Mouse (Mus musculus) MEL (cell line): ENCODE data around the gene Chid1. TPM values are rescaled to one million over a fixed set of nuclear protein-coding genes. Genes with fewer than 3 reads are reported as not detected.

Experiments used
- DNase-seq: peaks from one replicate; pipeline ENCODE4 v3.0.0; 2011; ENCODE audit warnings: low read depth, low spot score
- H3K27ac ChIP-seq: 2 replicates; pipeline ENCODE4 v1.5.1; 2012; ENCODE audit warnings: low read depth, mild to moderate bottlenecking, control low read depth, low read length, moderate library complexity; ENCODE audit not compliant: control insufficient read depth
- H3K27me3 ChIP-seq, 2 experiments: fragments of 150-350 bp in 1 of 2; sonication (generic) in 1 of 2; 2 replicates each; pipeline ENCODE4 v1.6.1; 2012; ENCODE audit warnings: low read length in 2 of 2, mild to moderate bottlenecking in 2 of 2, improper control_type of control experiment in 1 of 2, moderate library complexity in 1 of 2; ENCODE audit not compliant: insufficient read depth in 2 of 2, control insufficient read depth in 1 of 2
- H3K36me3 ChIP-seq, 2 experiments: 2 replicates each; pipeline ENCODE4 v1.6.1; 2012 to 2014; ENCODE audit warnings: low read length in 2 of 2, improper control_type of control experiment in 1 of 2, inconsistent platforms in 1 of 2, mild to moderate bottlenecking in 1 of 2; ENCODE audit not compliant: insufficient read depth in 2 of 2, control insufficient read depth in 1 of 2
- H3K4me1 ChIP-seq, 2 experiments: fragments of 150-350 bp in 1 of 2; sonication (generic) in 1 of 2; 2 replicates each; pipeline ENCODE4 v1.6.1; 2012; ENCODE audit warnings: low read length in 2 of 2, improper control_type of control experiment in 1 of 2, mild to moderate bottlenecking in 1 of 2; ENCODE audit not compliant: insufficient read depth in 2 of 2, control insufficient read depth in 1 of 2
- H3K4me3 ChIP-seq, 2 experiments: fragments of 150-350 bp in 1 of 2; sonication (generic) in 1 of 2; 2 replicates each; pipeline ENCODE4 v1.5.1; 2012; ENCODE audit warnings: low read depth in 2 of 2, low read length in 2 of 2, mild to moderate bottlenecking in 2 of 2, moderate library complexity in 2 of 2, control low read depth in 1 of 2, improper control_type of control experiment in 1 of 2; ENCODE audit not compliant: control insufficient read depth in 1 of 2, insufficient read depth in 1 of 2
- H3K79me2 ChIP-seq: 2 replicates; pipeline ENCODE4 v1.6.1; 2012; ENCODE audit warnings: mild to moderate bottlenecking, low read length, moderate library complexity; ENCODE audit not compliant: control insufficient read depth, poor library complexity, insufficient read depth
- H3K9ac ChIP-seq: 2 replicates; pipeline ENCODE4 v1.6.1; 2012; ENCODE audit warnings: low read depth, mild to moderate bottlenecking, control low read depth, low read length, moderate library complexity; ENCODE audit not compliant: control insufficient read depth, poor library complexity, severe bottlenecking
- H3K9me3 ChIP-seq: fragments of 150-350 bp; sonication (generic); replicated peaks from 2 replicates; pipeline ENCODE4 v1.6.1; 2012; ENCODE audit warnings: mild to moderate bottlenecking, low read length, improper control_type of control experiment, moderate library complexity; ENCODE audit not compliant: insufficient read depth
- CHD1 ChIP-seq: IDR thresholded peaks from 2 replicates; pipeline ENCODE4 v1.6.1; 2012; ENCODE audit warnings: low read depth, mild to moderate bottlenecking, inconsistent platforms, low read length, improper control_type of control experiment
- CTCF ChIP-seq, 3 experiments: IDR thresholded peaks in 2 of 3; conservative IDR thresholded peaks in 1 of 3; 2 replicates each; pipeline ENCODE4 v1.5.1; 2011 to 2012; ENCODE audit warnings: low read length in 3 of 3, low read depth in 2 of 3, mild to moderate bottlenecking in 2 of 3, improper control_type of control experiment in 1 of 3, inconsistent platforms in 1 of 3, mixed read lengths in 1 of 3, moderate library complexity in 1 of 3; ENCODE audit not compliant: control insufficient read depth in 1 of 3, insufficient read depth in 1 of 3, poor library complexity in 1 of 3, severe bottlenecking in 1 of 3
- E2F4 ChIP-seq: IDR thresholded peaks from 2 replicates; pipeline ENCODE4 v1.6.1; 2011; ENCODE audit warnings: low read depth, low read length, improper control_type of control experiment, borderline replicate concordance
- ELF1 ChIP-seq: IDR thresholded peaks from 2 replicates; pipeline ENCODE4 v1.6.1; 2014; ENCODE audit warnings: low read depth, mild to moderate bottlenecking, inconsistent platforms, low read length, improper control_type of control experiment, moderate library complexity
- EP300 ChIP-seq, 2 experiments: IDR thresholded peaks; 2 replicates each; pipeline ENCODE4 v1.6.1; 2011; ENCODE audit warnings: improper control_type of control experiment in 2 of 2, low read length in 2 of 2, low read depth in 1 of 2, mild to moderate bottlenecking in 1 of 2
- ETS1 ChIP-seq: IDR thresholded peaks from 2 replicates; pipeline ENCODE4 v1.6.1; 2012; ENCODE audit warnings: low read depth, mild to moderate bottlenecking, inconsistent platforms, low read length, improper control_type of control experiment, moderate library complexity
- GABPA ChIP-seq: IDR thresholded peaks from 2 replicates; pipeline ENCODE4 v1.6.1; 2012; ENCODE audit warnings: low read depth, mild to moderate bottlenecking, inconsistent platforms, low read length, improper control_type of control experiment, moderate library complexity
- HCFC1 ChIP-seq: IDR thresholded peaks from 2 replicates; pipeline ENCODE4 v1.6.1; 2012; ENCODE audit warnings: low read depth, mild to moderate bottlenecking, inconsistent platforms, low read length, improper control_type of control experiment, moderate library complexity
- MAFK ChIP-seq: IDR thresholded peaks from 2 replicates; pipeline ENCODE4 v1.6.1; 2011; ENCODE audit warnings: low read depth, mild to moderate bottlenecking, low read length, improper control_type of control experiment, borderline replicate concordance
- MAX ChIP-seq: IDR thresholded peaks from 2 replicates; pipeline ENCODE4 v1.6.1; 2011; ENCODE audit warnings: low read length, improper control_type of control experiment
- MEF2A ChIP-seq: IDR thresholded peaks from 2 replicates; pipeline ENCODE4 v1.6.1; 2014; ENCODE audit warnings: low read depth, mild to moderate bottlenecking, inconsistent platforms, low read length, improper control_type of control experiment; ENCODE audit not compliant: poor library complexity, insufficient replicate concordance, severe bottlenecking; ENCODE audit errors: extremely low read depth
- MXI1 ChIP-seq: IDR thresholded peaks from 2 replicates; pipeline ENCODE4 v1.6.1; 2011; ENCODE audit warnings: mild to moderate bottlenecking, low read depth, low read length, improper control_type of control experiment
- MYB ChIP-seq: IDR thresholded peaks from 2 replicates; pipeline ENCODE4 v1.6.1; 2011; ENCODE audit warnings: mild to moderate bottlenecking, low read depth, low read length, improper control_type of control experiment
- MYC ChIP-seq: IDR thresholded peaks from 2 replicates; pipeline ENCODE4 v1.6.1; 2011; ENCODE audit warnings: low read depth, mild to moderate bottlenecking, low read length, improper control_type of control experiment, moderate library complexity
- NELFE ChIP-seq: IDR thresholded peaks from 2 replicates; pipeline ENCODE4 v1.6.1; 2011; ENCODE audit warnings: low read depth, low read length, improper control_type of control experiment
- POLR2A ChIP-seq, 2 experiments: IDR thresholded peaks; 2 replicates each; pipeline ENCODE4 v1.6.1; 2011 to 2012; ENCODE audit warnings: low read length in 2 of 2, mild to moderate bottlenecking in 2 of 2, control low read depth in 1 of 2, improper control_type of control experiment in 1 of 2, low read depth in 1 of 2, moderate library complexity in 1 of 2; ENCODE audit not compliant: control insufficient read depth in 1 of 2, insufficient read depth in 1 of 2, poor library complexity in 1 of 2
- POLR2AphosphoS5 ChIP-seq: IDR thresholded peaks from 2 replicates; pipeline ENCODE4 v1.6.1; 2012; ENCODE audit warnings: low read depth, borderline replicate concordance, mild to moderate bottlenecking, inconsistent platforms, low read length, moderate library complexity, mixed read lengths
- RAD21 ChIP-seq: IDR thresholded peaks from 2 replicates; pipeline ENCODE4 v1.6.1; 2011; ENCODE audit warnings: mild to moderate bottlenecking, low read depth, low read length, improper control_type of control experiment
- SMC3 ChIP-seq: IDR thresholded peaks from 2 replicates; pipeline ENCODE4 v1.6.1; 2011; ENCODE audit warnings: low read depth, low read length, improper control_type of control experiment
- TAL1 ChIP-seq: IDR thresholded peaks from 2 replicates; pipeline ENCODE4 v1.6.1; 2012; ENCODE audit warnings: mild to moderate bottlenecking, inconsistent platforms, low read length, moderate library complexity, mixed read lengths
- UBTF ChIP-seq: IDR thresholded peaks from 2 replicates; pipeline ENCODE4 v1.6.1; 2012; ENCODE audit warnings: low read depth, mild to moderate bottlenecking, inconsistent platforms, low read length, improper control_type of control experiment, moderate library complexity, borderline replicate concordance; ENCODE audit not compliant: insufficient read depth
- USF1 ChIP-seq: IDR thresholded peaks from 2 replicates; pipeline ENCODE4 v1.6.1; 2014; ENCODE audit warnings: low read depth, mild to moderate bottlenecking, inconsistent platforms, low read length, improper control_type of control experiment, moderate library complexity
- ZKSCAN1 ChIP-seq: IDR thresholded peaks from 2 replicates; pipeline ENCODE4 v1.6.1; 2012; ENCODE audit warnings: low read depth, mild to moderate bottlenecking, inconsistent platforms, low read length, improper control_type of control experiment, moderate library complexity
- ZMIZ1 ChIP-seq: IDR thresholded peaks from 2 replicates; pipeline ENCODE4 v1.6.1; 2012; ENCODE audit warnings: low read depth, mild to moderate bottlenecking, inconsistent platforms, low read length, improper control_type of control experiment, moderate library complexity
- ZNF384 ChIP-seq: IDR thresholded peaks from 2 replicates; pipeline ENCODE4 v1.6.1; 2012; ENCODE audit warnings: low read depth, mild to moderate bottlenecking, inconsistent platforms, low read length, improper control_type of control experiment
- polyA plus RNA-seq, 2 experiments: library from polyadenylated mRNA; stranded (reverse) in 1 of 2; unstranded in 1 of 2; fragments of >175 nt in 1 of 2; fragments of >200 nt in 1 of 2; gene quantifications; 2 replicates each; pipeline versions ENCODE4 v1.2.1 to v1.2.4; 2012; ENCODE audit warnings: low replicate concordance in 2 of 2, low read depth in 1 of 2; ENCODE audit not compliant: insufficient read length in 2 of 2, insufficient read depth in 1 of 2, missing spikeins in 1 of 2
- total RNA-seq: library from RNA; depleted of rRNA; stranded (reverse); fragments of 300-350 nt; gene quantifications from 2 replicates; pipeline ENCODE4 v1.2.3, GENCODE M21; 2012

Gene Chid1
- total and polyA plus RNA-seq, 3 experiments = 36.1 to 46.7 TPM; not detected in 1

DNA sequence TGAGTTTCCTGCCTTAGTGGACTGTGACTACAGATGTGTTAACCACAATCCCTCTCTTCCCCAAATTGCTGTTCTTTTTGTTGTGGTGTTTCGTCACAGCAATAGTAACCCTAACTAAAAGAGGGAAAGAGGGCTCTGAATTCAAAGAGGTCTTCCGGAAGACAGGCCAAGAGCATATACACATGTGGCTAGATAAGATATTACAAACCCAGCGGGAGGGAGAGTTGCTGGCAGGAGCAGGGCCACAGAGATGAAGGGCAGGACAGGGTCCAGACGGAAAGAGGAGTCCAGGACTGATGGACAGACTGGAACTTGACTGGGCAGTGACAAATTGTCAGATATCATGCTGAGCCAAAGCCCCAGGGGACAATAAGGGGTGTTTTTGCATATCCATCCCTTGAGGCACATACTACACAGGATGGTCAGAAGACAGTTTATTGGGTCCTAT lies 18.7 kb upstream of the Chid1 start (continued):
- TF ChIP-seq UBTF (no peak), CTCF (IDR thresholded peaks at IDR 0.05 in 2 of 3, conservative IDR thresholded peaks at IDR 0.05 in 1 of 3; ENCODE audit: control insufficient read depth in 1 of 3, insufficient read depth in 1 of 3, low read depth in 2 of 3, low read length in 3 of 3, poor library complexity in 1 of 3, severe bottlenecking in 1 of 3) (no peak)

DNA sequence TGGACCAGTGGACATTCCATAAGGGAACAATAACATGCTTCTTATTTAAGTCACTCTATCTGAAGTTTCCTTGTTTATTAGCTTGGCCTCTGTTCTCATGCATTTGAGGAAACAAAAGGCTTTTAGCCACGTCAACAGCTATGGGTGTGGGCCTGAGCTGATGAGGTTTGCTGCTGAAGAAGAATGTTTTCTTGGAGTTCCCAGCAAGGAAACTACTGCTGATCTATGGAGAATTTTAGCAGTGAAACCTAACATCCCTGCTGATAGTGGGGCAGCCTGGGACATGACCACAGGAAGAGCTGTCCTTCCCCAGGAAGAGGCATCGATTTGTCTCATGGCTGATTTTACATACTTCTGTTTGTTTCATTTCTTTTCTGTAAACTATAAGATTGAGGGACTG lies 10.8 kb upstream of the Chid1 start:
- DNase-seq = no peak
- Histone ChIP-seq H3K27ac (no peak overlapping the region), H3K27me3 (no peaks in the 10 kb centered on the region), H3K9ac (no peak overlapping the region), H3K4me3 (no peak overlapping the region), H3K79me2 (no peaks in the 10 kb centered on the region), H3K9me3 (no peaks in the 10 kb centered on the region), H3K36me3 (no peaks in the 10 kb centered on the region), H3K4me1 (no peaks in the 10 kb centered on the region)
- TF ChIP-seq E2F4 (no peak), POLR2A (IDR thresholded peaks at IDR 0.05; ENCODE audit: control insufficient read depth in 1 of 2, insufficient read depth in 1 of 2, low read depth in 1 of 2, low read length in 2 of 2, poor library complexity in 1 of 2) (no peak), SMC3 (no peak), MAX (no peak), GABPA (no peak), ELF1 (no peak), ZNF384 (no peak), ETS1 (no peak), MEF2A (no peak), USF1 (no peak), ZMIZ1 (no peak), EP300 (IDR thresholded peaks at IDR 0.05; ENCODE audit: low read depth in 1 of 2, low read length in 2 of 2) (no peak), MAFK (no peak), POLR2AphosphoS5 (no peak), MYC (no peak), CTCF (IDR thresholded peaks at IDR 0.05 in 2 of 3, conservative IDR thresholded peaks at IDR 0.05 in 1 of 3; ENCODE audit: control insufficient read depth in 1 of 3, insufficient read depth in 1 of 3, low read depth in 2 of 3, low read length in 3 of 3, poor library complexity in 1 of 3, severe bottlenecking in 1 of 3) (no peak)

DNA sequence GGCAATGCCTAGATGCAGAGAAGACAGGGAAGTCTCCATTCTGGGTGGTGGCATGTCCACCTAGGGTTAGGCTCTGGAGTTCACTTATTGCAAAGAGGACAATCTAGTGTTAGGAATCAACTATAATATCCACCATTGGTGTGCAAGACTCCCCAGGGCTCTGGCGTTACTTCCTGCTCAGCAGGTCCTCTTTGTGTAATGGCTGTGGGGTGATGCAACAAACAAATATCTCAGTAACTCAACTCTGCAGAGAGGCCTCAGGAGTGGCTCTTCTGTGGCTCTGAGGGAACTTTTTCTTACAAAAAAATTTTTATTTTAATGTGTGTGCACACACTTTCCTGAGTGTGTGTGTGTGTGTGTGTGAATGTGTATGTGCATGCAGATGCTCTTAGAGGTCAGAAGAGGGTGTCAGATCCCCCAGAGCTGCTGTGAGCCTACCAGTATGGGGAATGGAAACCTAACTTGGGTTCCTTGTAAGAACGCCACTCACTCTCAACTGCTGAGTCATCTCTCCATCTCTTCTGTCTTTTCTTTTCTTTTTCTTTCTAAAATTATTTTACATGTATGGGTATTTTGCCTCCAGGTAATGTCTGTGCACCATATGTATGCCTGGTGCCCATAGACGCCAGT lies 9.9 kb upstream of the Chid1 start:
- Histone ChIP-seq H3K4me1 (no peaks in the 10 kb centered on the region), H3K9ac (no peak overlapping the region), H3K79me2 (no peaks in the 10 kb centered on the region), H3K4me3 (no peak overlapping the region), H3K27ac (no peak overlapping the region), H3K9me3 (no peaks in the 10 kb centered on the region), H3K36me3 (no peaks in the 10 kb centered on the region), H3K27me3 (no peaks in the 10 kb centered on the region)
- TF ChIP-seq ZKSCAN1 = no peak
- TF ChIP-seq ETS1 = no peak
- TF ChIP-seq NELFE = no peak
- TF ChIP-seq RAD21 = no peak
- TF ChIP-seq MYB = no peak
- TF ChIP-seq USF1 = no peak
- TF ChIP-seq POLR2A (IDR thresholded peaks at IDR 0.05; ENCODE audit: control insufficient read depth in 1 of 2, insufficient read depth in 1 of 2, low read depth in 1 of 2, low read length in 2 of 2, poor library complexity in 1 of 2) = no peak
- TF ChIP-seq CHD1 = no peak
- no peak for TF ChIP-seq HCFC1
- no peak for TF ChIP-seq ELF1
- no peak for TF ChIP-seq POLR2AphosphoS5
- TF ChIP-seq TAL1 = no peak
- no peak for TF ChIP-seq MXI1
- TF ChIP-seq GABPA = no peak
- TF ChIP-seq CTCF (IDR thresholded peaks at IDR 0.05 in 2 of 3, conservative IDR thresholded peaks at IDR 0.05 in 1 of 3; ENCODE audit: control insufficient read depth in 1 of 3, insufficient read depth in 1 of 3, low read depth in 2 of 3, low read length in 3 of 3, poor library complexity in 1 of 3, severe bottlenecking in 1 of 3) = no peak
- DNase-seq = no peak
